Mouse (Mus musculus) CD4-positive, CD25-positive, alpha-beta regulatory T cell, adult 2 months (primary cell): ENCODE results near the gene Cacnb4.

Experiments used
- DNase-seq: peaks from one replicate; pipeline ENCODE4 v3.0.0-alpha.2; 2012; ENCODE audit warnings: low read depth, low spot score

Cacnb4 gene

GRCm38 (mm10) chr2:52604651-52605020 is 72.0 kb downstream of the Cacnb4 start:
- no peak for DNase-seq

GRCm38 (mm10) chr2:52603935-52604650 is 72.5 kb downstream of the Cacnb4 start:
- no peak for DNase-seq

GRCm38 (mm10) chr2:52603421-52603820 is 73.2 kb downstream of the Cacnb4 start:
- DNase-seq: no peak

GRCm38 (mm10) chr2:52602921-52603320 is 73.7 kb downstream of the Cacnb4 start:
- no peak for DNase-seq

GRCm38 (mm10) chr2:52602228-52602627 is 74.4 kb downstream of the Cacnb4 start:
- DNase-seq: no peak

- DNase-seq: peak; percentile 40
Measured at GRCm38 (mm10) chr2:52597511-52597910, 79.1 kb downstream of the Cacnb4 start.

- no peak for DNase-seq
Measured at GRCm38 (mm10) chr2:52593814-52594213, 82.8 kb downstream of the Cacnb4 start.

- DNase-seq: no peak
Measured at GRCm38 (mm10) chr2:52593260-52593659, 83.4 kb downstream of the Cacnb4 start.

GRCm38 (mm10) chr2:52590970-52591347 is 85.7 kb downstream of the Cacnb4 start:
- peak; percentile 88 for DNase-seq

- no peak for DNase-seq
Measured at GRCm38 (mm10) chr2:52590340-52590969, 86.2 kb downstream of the Cacnb4 start.

- DNase-seq: peak; percentile 20
Measured at GRCm38 (mm10) chr2:52589514-52589913, 87.1 kb downstream of the Cacnb4 start.

- DNase-seq: no peak
Measured at GRCm38 (mm10) chr2:52585384-52585783, 91.2 kb downstream of the Cacnb4 start.

- no peak for DNase-seq
Measured at GRCm38 (mm10) chr2:52581132-52581781, 95.4 kb downstream of the Cacnb4 start.

- no peak for DNase-seq
Measured at GRCm38 (mm10) chr2:52580697-52581096, 95.9 kb downstream of the Cacnb4 start.

- DNase-seq: no peak
Measured at GRCm38 (mm10) chr2:52578846-52579245, 97.8 kb downstream of the Cacnb4 start.

GRCm38 (mm10) chr2:52577700-52578099 is 98.9 kb downstream of the Cacnb4 start:
- no peak for DNase-seq

- no peak for DNase-seq
Measured at GRCm38 (mm10) chr2:52576546-52576945, 100.1 kb downstream of the Cacnb4 start.

- DNase-seq: no peak
Measured at GRCm38 (mm10) chr2:52575637-52576175, 100.9 kb downstream of the Cacnb4 start.

GRCm38 (mm10) chr2:52574929-52575328 is 101.7 kb downstream of the Cacnb4 start:
- DNase-seq: peak; percentile 28

GRCm38 (mm10) chr2:52572221-52572620 is 104.4 kb downstream of the Cacnb4 start:
- peak; percentile 19 for DNase-seq

- peak; percentile 74 for DNase-seq
Measured at GRCm38 (mm10) chr2:52571339-52571968, 105.2 kb downstream of the Cacnb4 start.

- DNase-seq: peak; percentile 36
Measured at GRCm38 (mm10) chr2:52570781-52571180, 105.8 kb downstream of the Cacnb4 start.
